Comparison of ENCODE assay signal across 8 mouse cellular contexts in the genomic region with DNA sequence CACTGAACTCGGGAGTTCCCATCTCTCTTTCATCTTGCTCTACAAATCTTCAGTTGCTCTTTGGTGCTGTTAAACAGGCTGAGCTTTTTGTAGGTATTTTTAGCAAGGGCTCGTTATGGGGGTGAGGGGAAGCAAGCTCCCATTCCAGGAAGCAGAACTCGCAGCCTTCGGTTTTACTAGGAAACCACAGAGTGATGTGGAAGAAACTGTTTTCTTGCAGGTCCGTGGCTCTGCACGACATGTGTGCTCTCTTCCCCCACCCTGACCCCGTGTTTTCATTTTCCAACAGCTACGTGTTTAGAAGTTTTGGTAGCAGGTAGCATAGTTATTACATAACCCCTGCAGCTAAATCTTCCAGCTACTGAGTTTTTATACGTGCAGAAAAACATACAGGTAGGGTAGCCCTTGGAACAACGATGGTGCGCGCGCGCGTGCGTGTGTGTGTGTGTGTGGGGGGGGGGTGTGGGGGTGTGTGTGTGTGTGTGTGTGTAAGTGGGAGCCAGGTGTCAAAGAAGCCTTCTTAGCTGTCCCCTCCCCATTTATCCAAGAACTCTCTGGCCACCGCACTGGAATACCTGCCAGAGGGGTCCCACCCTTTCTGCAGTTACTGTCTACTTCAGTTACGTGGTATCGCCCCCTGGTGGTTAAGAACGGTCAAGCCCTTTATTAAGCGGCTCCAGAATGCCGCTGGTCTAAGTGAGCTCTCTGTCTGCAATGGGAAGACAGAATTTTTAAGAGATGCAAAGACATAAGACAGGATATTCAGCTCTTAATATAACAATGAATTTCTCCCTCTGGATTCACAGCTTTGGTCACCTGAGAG. TPM values are rescaled to one million over a fixed set of nuclear protein-coding genes. Genes with fewer than 3 reads are reported as not detected.
DNase-seq lines count a peak whose midpoint lies in the region; ATAC-seq lines count a peak whose summit lies in the region.

No protein-coding gene starts in this region.

- peak; percentile 55 to 68 for DNase-seq in CD8-positive naive resting alpha-beta T cell, adult 2 months (ENCODE audit: low read depth in 2 of 2, low spot score in 2 of 2)
- peak; percentile 90 for DNase-seq in ZHBTc4 (ENCODE audit: low read depth, low spot score)
- peak; percentile 78 for DNase-seq in embryo, embryonic 9.5 days (ENCODE audit: extremely low spot score)
- DNase-seq in thymus, postnatal 36 days: peak; percentile 70

- no peaks in the 10 kb centered on the region for H3K36me3 ChIP-seq in heart, embryonic 11.5 days (ENCODE audit: control insufficient read depth, insufficient read depth, low read length)
- no peaks in the 10 kb centered on the region for H3K36me3 ChIP-seq in kidney, embryonic 16.5 days (ENCODE audit: insufficient read depth, low read length)
- no peaks in the 10 kb centered on the region for H3K36me3 ChIP-seq in liver, embryonic 16.5 days (ENCODE audit: control insufficient read depth, insufficient read depth)
- H3K36me3 ChIP-seq in neural tube, embryonic 14.5 days (ENCODE audit: control insufficient read depth, insufficient read depth, low read length): no peaks in the 10 kb centered on the region

- peaks cover 10% of the 10 kb centered on the region for H3K4me1 ChIP-seq in heart, embryonic 11.5 days (ENCODE audit: control insufficient read depth, insufficient read depth, low read length)
- peaks cover 11% of the 10 kb centered on the region; the same call in 1 of the 2 replicates for H3K4me1 ChIP-seq in kidney, embryonic 16.5 days (ENCODE audit: insufficient read depth, low read length)
- no peaks in the 10 kb centered on the region for H3K4me1 ChIP-seq in liver, embryonic 16.5 days (ENCODE audit: control insufficient read depth, low read depth, low read length)
- no peaks in the 10 kb centered on the region for H3K4me1 ChIP-seq in neural tube, embryonic 14.5 days (ENCODE audit: control insufficient read depth, insufficient read depth, low read length)

- peak overlapping the region; percentile 39 for H3K4me2 ChIP-seq in heart, embryonic 11.5 days
- H3K4me2 ChIP-seq in kidney, embryonic 16.5 days (replicated peaks; ENCODE audit: low read depth, low read length): peak overlapping the region; percentile 33
- H3K4me2 ChIP-seq in liver, embryonic 16.5 days (ENCODE audit: low read depth, low read length): peak overlapping the region; percentile 45
- no peak overlapping the region for H3K4me2 ChIP-seq in neural tube, embryonic 14.5 days (ENCODE audit: low read depth, low read length)

- H3K4me3 ChIP-seq in heart, embryonic 11.5 days (ENCODE audit: low read depth, low read length): 0 out of 2 replicates have a peak overlapping the region, but pooled peaks have one; percentile 13
- H3K4me3 ChIP-seq in kidney, embryonic 16.5 days (ENCODE audit: low read length): no peak overlapping the region
- H3K4me3 ChIP-seq in liver, embryonic 16.5 days (ENCODE audit: low read depth, low read length): peak overlapping the region; percentile 32
- no peak overlapping the region for H3K4me3 ChIP-seq in neural tube, embryonic 14.5 days (ENCODE audit: low read depth, low read length)

- H3K9ac ChIP-seq in heart, embryonic 11.5 days (ENCODE audit: low read depth, low read length): 0 out of 2 replicates have a peak overlapping the region, but pooled peaks have one; percentile 18
- no peak overlapping the region for H3K9ac ChIP-seq in kidney, embryonic 16.5 days (replicated peaks; ENCODE audit: low read length)
- no peak overlapping the region for H3K9ac ChIP-seq in liver, embryonic 16.5 days (ENCODE audit: low read depth, low read length)
- H3K9ac ChIP-seq in neural tube, embryonic 14.5 days (replicated peaks; ENCODE audit: low read depth, low read length): no peak overlapping the region

- no peaks in the 10 kb centered on the region for H3K9me3 ChIP-seq in heart, embryonic 11.5 days (replicated peaks; ENCODE audit: control insufficient read depth, low read length)
- H3K9me3 ChIP-seq in kidney, embryonic 16.5 days (ENCODE audit: low read length): no peaks in the 10 kb centered on the region
- no peaks in the 10 kb centered on the region for H3K9me3 ChIP-seq in liver, embryonic 16.5 days (replicated peaks; ENCODE audit: control insufficient read depth, low read length)
- H3K9me3 ChIP-seq in neural tube, embryonic 14.5 days (ENCODE audit: control insufficient read depth, low read length): no peaks in the 10 kb centered on the region

- WGBS in heart, embryonic 11.5 days (ENCODE audit: insufficient replicate concordance): 36% methylated on average over 22 of the region's 22 CpGs
- 39% methylated on average over 22 of the region's 22 CpGs for WGBS in kidney, embryonic 16.5 days
- WGBS in liver, embryonic 16.5 days (ENCODE audit: insufficient replicate concordance): 10% methylated on average over 22 of the region's 22 CpGs
- 48% methylated on average over 22 of the region's 22 CpGs for WGBS in neural tube, embryonic 14.5 days

- no peak for ATAC-seq in heart, embryonic 11.5 days (replicated peaks; ENCODE audit: insufficient number of reproducible peaks, low FRiP score, low TSS enrichment)
- ATAC-seq in kidney, embryonic 16.5 days (ENCODE audit: low FRiP score, low TSS enrichment): peak; percentile 85
- peak; percentile 53; the same call in 1 of the 2 replicates for ATAC-seq in liver, embryonic 16.5 days (ENCODE audit: low read depth)
- peak; percentile 71; the same call in 1 of the 2 replicates for ATAC-seq in neural tube, embryonic 14.5 days (ENCODE audit: low read depth)

- no peaks in the 10 kb centered on the region for H3K27me3 ChIP-seq in heart, embryonic 11.5 days (ENCODE audit: control insufficient read depth, insufficient read depth, low read length)
- H3K27me3 ChIP-seq in kidney, embryonic 16.5 days (ENCODE audit: insufficient read depth, low read length): peaks cover 3% of the 10 kb centered on the region
- H3K27me3 ChIP-seq in liver, embryonic 16.5 days (ENCODE audit: control insufficient read depth, insufficient read depth, low read depth, low read length): no peaks in the 10 kb centered on the region
- H3K27me3 ChIP-seq in neural tube, embryonic 14.5 days (ENCODE audit: control insufficient read depth, insufficient read depth, low read length): no peaks in the 10 kb centered on the region

- no peak overlapping the region for H3K27ac ChIP-seq in heart, embryonic 11.5 days (ENCODE audit: low read depth, low read length)
- H3K27ac ChIP-seq in kidney, embryonic 16.5 days (ENCODE audit: low read length): no peak overlapping the region
- no peak overlapping the region; the same call in 1 of the 2 replicates for H3K27ac ChIP-seq in liver, embryonic 16.5 days (ENCODE audit: low read length)
- H3K27ac ChIP-seq in neural tube, embryonic 14.5 days (ENCODE audit: low read depth, low read length): no peak overlapping the region

RNA-seq across cellular contexts. Expression of gene H2afy, which starts 15.5 kb away (rescaled TPM):
- 154 and 162 TPM in 2 replicates for polyA plus RNA-seq in heart, embryonic 11.5 days (2014; fragmentation: Nextera tagmentation; extraction: Ambion mirVana)
- polyA plus RNA-seq in kidney, embryonic 16.5 days (2015; fragmentation: Nextera tagmentation; extraction: Ambion mirVana): 367 and 386 TPM in 2 replicates
- polyA plus RNA-seq in liver, embryonic 16.5 days (2015; fragmentation: Nextera tagmentation; extraction: Ambion mirVana): 76.3 and 80.7 TPM in 2 replicates
- 273 and 328 TPM in 2 replicates for polyA plus RNA-seq in neural tube, embryonic 14.5 days (2014; fragmentation: Nextera tagmentation; extraction: Ambion mirVana)

RNA-seq across cellular contexts. Expression of gene Tifab, which starts 27.1 kb away (rescaled TPM):
- 0.33 and 0.55 TPM in 2 replicates for polyA plus RNA-seq in heart, embryonic 11.5 days (2014; fragmentation: Nextera tagmentation; extraction: Ambion mirVana)
- 1.5 and 2.4 TPM in 2 replicates for polyA plus RNA-seq in kidney, embryonic 16.5 days (2015; fragmentation: Nextera tagmentation; extraction: Ambion mirVana)
- polyA plus RNA-seq in liver, embryonic 16.5 days (2015; fragmentation: Nextera tagmentation; extraction: Ambion mirVana): 7.1 and 8.1 TPM in 2 replicates
- 0.28 and 0.68 TPM in 2 replicates for polyA plus RNA-seq in neural tube, embryonic 14.5 days (2014; fragmentation: Nextera tagmentation; extraction: Ambion mirVana)

Comparison
In these comparisons a context has a peak if more than half of its experiments do, and no peak if none do; other contexts are left out.
1. H3K4me3 ChIP-seq: peak in heart, embryonic 11.5 days (single experiment) and liver, embryonic 16.5 days (single experiment); none in kidney, embryonic 16.5 days (single experiment) and neural tube, embryonic 14.5 days (single experiment).
2. Peak in every context shown above with its lines, with median percentiles within 50 percentile points of each other: DNase-seq.